Mouse (Mus musculus): ENCODE measurements around the gene Arhgap18.

The Arhgap18 gene

GRCm38 (mm10) chr10:26752929-26753567, at the start of gene Arhgap18:
Arhgap18 (plus strand) TSS chr10:26753421.
- no peak for DNase-seq

- no peak for DNase-seq
Observed at GRCm38 (mm10) chr10:26710458-26711011, 42.7 kb upstream of the Arhgap18 start.

DNA sequence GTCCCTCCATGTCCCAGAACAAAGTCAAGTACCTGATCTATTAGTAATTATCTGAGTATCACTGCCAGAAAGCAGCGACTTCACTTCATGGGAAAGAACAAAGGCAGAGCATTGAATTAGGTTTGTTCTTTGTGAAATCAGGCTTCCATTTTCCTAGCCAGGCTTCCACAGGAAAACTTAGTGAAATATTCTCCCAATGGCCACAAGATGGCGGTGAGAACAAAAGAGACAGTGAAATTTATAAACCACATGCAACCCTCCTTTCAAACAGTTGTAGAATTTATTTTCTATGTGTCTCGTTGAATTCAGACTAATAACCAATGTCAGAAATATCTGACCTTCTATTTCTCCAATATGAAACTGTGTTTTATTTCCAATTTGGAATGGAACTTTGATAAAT, 42.2 kb upstream of the Arhgap18 start:
- DNase-seq: peak; percentile 34 to 37

DNA sequence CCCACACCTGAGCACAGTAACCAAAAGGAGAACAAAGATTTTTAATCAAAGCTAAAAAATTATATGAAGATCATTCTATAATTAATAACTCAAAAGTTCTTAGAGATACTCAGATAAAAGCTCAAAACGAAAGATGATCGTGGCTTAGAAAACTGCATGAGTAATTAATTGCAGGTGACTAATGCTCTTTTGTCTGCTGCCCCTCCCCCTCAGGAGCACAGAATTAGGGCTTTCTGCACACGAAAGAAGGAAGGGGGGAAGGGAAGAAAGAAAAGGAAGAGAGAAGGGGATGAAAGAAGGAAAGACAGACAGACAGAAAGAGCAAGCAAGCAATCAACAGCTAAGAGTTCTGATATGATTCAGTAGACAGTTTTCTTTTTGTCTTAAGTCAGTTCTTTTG, 39.2 kb upstream of the Arhgap18 start:
- no peak for DNase-seq

- no peak for DNase-seq
Observed at GRCm38 (mm10) chr10:26724704-26725103, 28.5 kb upstream of the Arhgap18 start.

- DNase-seq: no peak
Observed at GRCm38 (mm10) chr10:26725255-26725654, 28.0 kb upstream of the Arhgap18 start.

DNA sequence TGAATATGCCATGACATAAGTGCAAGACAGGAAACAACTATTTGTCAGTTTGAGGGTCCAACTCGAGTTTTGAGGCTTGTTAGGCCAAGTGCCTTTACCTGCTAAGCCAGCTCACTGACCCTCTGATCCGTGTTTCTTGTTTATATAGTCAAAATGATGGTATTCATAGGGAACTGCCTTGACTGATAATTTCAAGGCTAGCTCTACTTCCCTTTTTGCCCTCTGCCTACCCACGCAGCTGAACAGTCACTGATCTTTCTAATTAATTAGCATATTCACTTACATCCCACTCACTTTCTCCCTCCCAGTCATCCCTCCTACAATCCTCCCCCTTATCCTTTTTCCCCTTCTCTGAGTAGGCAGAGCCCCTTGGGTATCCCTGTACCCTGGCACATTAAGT, 2.4 kb upstream of the Arhgap18 start:
- no peak for DNase-seq

DNA sequence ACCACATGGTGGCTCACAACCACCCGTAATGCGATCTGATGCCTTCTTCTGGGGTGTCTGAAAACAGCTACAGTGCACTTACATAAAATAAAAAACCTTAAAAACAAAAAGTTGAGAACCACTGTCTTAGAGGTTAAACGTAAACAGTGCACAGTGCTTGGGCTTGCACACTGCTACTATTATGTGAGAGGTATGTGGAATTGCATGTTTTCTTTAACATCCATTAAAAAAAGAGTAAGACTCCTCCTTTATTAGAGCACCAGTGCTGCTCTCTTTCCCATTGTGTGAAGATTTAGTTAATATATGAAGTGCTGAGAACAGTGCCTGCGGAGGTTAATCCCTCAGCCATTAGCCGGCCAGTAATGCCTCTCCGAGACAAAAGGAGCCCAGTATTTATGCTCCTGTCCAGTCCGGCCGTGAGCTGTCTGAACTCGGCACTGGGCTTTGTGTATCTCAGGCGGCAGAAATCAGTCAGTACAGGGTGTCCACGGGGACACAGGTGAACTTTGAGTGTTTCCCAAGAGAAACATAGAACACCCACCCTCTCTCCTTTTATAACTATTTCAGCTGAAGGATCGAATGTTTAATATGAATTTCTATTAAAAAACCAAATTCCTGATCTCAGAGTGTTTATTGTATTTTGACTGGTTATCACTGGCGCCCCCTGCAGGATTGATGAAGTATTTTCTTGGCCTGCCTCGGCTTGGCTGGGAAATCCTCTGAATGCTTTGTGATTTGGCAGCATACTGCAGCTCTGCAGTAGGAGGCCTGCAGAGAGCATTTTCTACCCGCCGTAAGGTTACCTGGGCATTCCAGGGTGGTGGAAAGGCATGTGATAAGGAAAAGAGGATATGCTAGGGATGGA, 925 bp upstream of the Arhgap18 start:
- DNase-seq: peak; percentile 73 to 74

GRCm38 (mm10) chr10:26754006-26754405, 785 bp downstream of the Arhgap18 start:
- DNase-seq: no peak

DNA sequence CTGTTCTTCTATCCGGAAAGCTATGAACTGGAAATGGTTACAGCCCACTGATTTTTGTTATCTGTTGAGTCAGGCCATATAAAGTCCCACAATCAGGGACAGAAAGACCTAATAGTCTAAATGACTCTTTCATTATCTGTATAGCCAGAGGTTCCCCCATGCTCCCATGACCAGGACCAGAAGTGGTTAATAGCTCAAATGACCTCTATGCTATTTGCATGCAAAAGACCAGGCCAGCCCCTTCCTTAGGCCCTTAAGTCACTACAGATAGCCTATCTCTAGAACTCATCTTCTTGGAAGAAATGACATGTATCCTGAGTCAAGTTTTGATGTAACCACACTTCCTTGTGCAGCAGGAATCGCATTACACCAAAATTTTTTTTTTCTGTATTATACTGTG, 4.0 kb downstream of the Arhgap18 start:
- DNase-seq: no peak

GRCm38 (mm10) chr10:26759469-26759868, 6.2 kb downstream of the Arhgap18 start:
- DNase-seq: no peak

DNA sequence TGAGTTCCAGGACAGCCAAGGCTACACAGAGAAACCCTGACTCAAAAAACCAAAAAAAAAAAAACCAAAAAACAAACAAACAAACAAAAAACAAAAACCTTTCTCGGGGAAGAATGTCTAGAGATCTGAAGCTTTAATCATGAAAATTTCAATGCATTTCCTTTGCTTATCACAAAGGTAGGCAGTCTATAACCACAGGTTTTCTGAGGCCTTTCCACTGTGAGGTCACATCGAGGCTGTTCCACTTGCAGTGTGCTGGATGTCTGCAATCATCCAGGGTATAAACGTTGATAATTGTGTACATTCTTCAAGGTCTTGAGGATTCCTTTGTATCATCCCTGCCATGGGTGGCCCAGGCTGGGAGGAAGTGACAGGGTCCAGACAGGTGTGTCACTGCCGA, 7.9 kb downstream of the Arhgap18 start:
- DNase-seq: no peak

DNA sequence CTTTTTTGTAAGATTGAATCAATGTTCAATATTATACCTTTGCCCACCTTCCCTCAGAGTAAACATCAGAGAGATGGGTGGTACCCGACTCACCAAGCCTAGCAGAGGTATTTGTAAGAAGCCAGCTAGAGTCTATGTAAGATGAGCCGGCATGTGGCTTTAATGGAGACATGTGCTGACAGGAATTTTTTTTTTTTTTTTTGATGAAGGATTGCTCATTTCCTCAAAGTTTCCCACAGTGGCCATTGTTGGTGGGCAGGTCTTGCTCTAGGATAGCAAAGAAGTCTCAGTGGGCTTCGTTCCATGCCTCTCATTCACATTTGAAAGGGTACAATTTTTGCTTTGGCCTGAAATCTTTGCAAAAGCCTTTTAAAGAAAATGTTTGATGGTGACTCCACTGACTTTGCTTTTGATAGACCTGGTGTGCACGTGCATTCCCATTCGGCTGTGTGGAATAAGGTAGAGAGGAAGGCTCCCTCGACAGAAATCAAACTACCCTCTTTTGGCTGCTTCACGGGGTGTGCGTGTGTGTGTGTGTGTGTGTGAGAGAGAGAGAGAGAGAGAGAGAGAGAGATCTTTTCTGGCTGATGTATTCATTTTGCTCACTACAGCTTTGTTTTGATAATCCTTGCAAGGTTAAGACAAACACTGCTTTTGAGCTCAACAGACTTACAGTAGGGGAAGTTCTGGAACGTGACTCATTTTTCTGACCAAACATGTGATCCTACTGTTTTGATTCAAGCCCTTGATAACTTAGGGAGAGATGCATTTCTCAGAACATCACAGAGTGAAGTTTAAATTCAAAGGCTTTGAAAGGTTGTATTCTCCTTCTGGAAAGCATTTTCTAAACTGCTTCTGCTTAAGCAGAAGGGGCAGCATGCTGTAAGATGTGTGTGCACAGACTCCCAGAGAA, 9.0 kb downstream of the Arhgap18 start:
- no peak for DNase-seq

DNA sequence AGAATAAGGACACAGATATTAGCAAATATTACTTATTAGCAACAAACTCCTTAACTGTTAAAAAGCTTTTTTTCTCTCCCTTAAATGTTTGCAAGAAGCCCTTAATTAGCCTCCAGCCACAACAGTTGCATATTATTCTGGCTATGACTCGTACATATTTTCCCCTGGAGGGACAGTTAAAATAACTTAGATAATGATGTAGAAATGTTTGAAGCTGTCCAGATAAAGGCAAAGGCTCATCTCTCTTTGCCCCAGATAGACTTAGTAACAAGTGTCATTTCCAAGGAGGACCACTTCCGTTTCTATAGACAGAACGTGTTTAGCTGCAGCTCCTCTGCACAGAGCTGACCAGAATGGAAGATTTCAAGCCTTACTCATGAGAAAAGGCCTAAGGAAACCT, 14.0 kb downstream of the Arhgap18 start:
- DNase-seq: no peak

GRCm38 (mm10) chr10:26768943-26769342, 15.7 kb downstream of the Arhgap18 start:
- no peak for DNase-seq

GRCm38 (mm10) chr10:26770035-26770434, 16.8 kb downstream of the Arhgap18 start:
- DNase-seq: no peak

DNA sequence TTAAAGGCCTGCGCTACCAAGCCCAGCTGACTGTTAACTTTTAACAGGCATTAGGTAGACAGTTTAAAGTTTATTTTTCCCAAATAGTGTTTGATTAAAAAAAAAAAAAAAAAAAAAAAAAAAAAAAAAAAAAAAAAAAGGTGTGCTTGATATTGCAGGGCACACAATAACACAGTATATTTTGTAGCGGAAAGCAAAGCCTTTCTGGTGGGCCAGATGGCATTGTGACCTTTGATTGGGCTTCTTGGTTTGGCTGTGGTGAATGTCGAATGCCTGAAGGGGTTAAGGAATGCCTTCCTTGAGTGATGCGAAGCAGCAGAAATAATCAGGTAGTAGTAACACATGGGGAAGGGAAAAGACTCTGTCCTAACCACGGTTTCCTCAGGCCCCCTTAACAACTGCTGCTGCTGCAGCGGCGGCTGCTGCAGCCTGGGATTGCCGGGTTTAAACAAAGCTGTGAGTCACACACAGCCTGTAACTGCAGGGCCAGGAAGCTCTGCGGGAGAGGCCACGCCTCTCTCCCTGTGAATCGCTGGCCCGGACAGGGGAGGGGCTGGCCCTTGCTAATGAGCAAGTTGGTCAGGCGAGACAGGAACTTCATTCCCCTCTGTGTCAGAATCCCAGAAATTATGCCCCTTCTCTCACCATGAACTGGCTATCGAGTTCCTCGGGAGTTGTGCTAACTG, 18.9 kb downstream of the Arhgap18 start:
- DNase-seq: peak in 1 of 2 experiments; percentile 57

DNA sequence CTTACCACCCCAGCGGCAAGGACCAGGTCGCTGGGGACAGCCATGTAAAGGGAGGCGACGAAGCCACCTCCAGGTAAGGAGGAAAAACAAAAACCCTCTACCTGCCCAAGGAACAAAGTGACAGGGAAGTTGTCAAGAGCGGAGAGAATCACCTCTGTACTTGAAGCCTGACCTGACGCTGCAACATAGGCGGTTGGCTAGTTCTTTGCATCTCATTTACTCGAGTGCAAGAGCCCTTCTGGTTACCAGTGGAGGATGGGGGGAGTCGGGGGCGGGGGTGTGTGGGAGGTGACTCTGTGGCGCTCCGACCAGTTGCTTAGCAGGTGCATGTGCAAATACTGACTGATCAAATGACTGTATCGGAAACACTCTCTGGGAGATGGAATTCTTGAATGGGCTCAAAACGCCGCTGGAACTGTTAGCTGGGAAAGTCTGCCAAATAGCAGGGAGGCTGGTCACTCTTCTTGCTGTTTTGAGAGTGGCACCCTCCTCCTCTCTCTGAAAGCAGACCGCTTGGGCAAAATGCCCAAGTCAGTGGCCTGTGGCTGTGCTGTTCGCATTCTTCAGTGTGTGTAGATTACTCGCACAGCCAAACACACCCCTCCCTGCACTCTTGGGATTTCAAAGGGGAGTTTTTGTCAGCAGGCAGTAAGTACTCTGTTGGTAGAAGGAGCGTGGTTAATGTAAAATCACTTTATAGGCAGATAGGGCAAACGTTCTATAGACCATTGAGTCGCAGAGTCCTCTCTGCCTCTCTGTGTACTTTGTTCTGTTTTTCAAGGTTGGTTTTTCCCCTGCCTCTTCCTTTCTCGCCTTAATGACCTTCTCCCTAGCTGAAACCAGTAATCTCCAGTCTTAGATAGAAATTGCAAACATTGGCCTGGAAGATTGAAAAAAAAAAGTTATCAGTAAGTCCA, 19.7 kb downstream of the Arhgap18 start:
- peak; percentile 42 to 56 for DNase-seq

DNA sequence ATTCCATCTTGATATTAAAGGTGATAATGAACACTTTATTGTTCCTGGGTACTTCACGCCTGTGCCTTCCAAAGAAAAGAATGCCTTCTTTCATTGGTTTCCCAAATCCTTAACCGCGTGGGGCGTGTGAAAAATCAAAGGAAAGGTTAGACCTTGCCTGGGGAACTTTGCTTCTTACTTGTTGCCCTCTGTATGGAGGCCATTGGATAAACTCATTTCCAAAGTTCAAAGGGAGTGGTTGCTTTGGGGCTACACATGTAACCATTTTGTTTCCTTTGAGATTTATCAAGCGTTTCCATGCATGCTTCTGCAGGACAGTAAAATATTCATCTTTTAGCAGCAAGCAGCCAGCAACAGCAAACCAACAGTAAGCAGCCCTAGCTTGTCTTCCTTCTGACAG, 20.3 kb downstream of the Arhgap18 start:
- DNase-seq: no peak

DNA sequence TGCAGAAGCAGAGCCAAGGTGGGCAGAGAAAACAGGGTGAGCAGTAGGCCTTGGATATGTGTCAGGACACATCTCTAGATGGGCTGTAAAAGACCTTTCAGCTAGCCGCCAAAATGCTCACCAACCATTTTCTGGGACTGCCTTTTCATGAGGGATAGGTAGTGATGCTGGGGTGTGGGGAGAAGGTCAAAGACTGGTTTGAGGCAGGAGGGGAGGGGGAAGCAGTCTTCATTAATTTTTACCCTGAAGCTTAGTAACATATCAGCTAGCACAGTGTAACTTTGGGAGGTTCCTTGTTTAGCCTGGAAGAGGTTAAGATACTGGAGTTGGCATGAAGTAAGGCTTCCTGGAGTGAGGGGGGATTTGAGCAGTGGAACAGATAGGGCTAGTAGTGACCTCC, 21.0 kb downstream of the Arhgap18 start:
- DNase-seq: no peak

DNA sequence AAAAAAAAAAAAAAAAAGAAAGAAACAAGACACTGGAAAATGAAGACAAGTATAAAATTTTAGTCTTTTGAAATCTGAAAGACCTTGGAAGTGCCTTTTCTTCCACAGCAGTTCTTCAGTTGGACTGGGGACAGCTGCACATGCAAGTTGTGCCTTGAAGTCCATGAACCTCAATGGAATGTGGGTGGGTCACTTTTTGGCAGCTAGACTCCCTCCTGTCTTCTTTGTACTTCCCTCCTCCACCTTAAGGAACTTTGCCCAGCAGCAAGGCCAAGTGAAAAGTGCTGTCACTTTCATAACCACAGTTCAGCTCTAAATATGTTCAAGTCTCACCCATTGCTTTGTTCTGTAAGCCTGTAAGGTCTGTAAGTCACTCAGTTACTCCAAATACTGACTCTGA, 23.2 kb downstream of the Arhgap18 start:
- no peak for DNase-seq

Data from B cell, adult 2 months (primary cell).